Mouse (Mus musculus) spleen, adult 12 weeks (tissue): ENCODE results near the gene Zfp846.

ENCODE experiments used
- DNase-seq: peaks from one replicate; pipeline ENCODE4 v3.0.0; 2022; ENCODE audit warnings: low spot score

Gene Zfp846

DNA sequence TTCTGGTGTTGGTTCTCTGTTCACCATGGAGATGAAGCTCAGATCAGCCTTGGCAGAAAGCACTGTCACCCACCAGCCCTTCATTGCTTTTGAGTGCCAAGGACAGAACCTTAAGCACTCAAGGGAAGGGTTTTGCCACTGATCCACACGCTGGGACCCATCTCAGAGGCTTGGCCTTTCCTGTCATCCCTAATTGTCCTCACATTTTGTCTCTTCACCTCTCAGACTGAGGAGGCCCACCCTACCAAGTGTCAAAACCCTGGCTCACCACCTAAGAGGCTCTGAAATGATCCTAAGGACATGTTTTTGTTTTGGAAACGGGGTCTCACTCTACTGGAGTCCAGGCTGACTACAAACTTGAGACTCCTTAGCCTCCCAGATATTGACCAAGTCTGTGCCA is 55.7 kb downstream of the Zfp846 start:
- no peak for DNase-seq

DNA sequence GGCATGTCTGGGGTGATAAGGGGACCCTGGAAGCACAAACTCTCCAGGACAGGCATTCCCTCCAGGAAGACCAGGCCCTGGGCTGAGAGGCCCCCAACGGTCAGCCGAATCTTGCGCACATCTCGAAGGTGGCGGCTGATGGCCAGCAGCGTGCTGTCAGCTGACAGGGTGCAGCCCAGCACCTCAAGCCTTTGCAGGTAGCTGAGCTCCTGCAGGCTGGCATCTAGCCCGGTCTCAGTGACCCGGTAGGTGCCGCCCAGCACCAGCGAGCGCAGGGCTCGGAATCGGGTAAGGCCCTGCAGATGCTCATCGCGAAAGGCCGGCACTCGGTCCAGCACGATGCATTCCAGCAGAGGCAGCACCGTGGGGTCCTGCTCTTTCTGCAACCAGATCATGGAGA is 57.5 kb downstream of the Zfp846 start:
- no peak for DNase-seq

DNA sequence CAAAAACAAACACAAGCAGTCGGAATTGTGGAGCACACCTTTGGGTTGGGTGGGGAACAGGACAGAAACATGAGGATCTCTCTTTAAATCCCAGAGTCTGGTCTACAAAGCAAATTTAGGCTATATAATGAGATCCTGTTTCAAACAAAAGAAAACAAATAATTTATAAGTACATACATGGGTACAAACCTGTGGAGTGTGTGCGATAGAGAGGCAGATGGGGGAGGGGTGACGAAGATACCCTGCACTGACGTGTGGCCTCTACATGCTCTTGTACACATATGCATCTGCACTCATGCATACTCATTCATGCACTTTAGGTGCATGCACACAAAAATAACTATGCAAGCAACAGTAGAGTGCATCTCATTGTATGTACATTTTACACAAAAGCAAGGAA is 58.4 kb downstream of the Zfp846 start:
- DNase-seq: no peak

DNA sequence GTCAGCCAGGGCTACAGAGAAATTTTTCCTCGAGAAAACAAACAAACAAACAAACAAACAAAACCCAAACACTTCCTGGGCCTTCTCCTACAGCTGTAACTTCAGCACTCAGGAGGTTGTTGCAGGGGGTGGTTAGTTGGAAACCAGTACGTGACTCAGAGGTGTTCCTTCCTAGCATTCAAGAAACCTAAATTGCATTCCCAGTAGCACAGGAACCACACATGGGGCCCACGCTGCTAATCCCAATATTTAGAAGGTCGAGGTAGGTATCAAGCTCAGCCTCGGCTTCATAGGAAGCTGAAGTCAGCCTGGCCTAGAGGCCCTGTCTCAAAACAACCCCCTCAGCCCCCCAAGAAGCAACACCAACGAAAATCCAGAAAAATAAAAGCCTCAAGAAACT is 60.4 kb downstream of the Zfp846 start:
- no peak for DNase-seq

DNA sequence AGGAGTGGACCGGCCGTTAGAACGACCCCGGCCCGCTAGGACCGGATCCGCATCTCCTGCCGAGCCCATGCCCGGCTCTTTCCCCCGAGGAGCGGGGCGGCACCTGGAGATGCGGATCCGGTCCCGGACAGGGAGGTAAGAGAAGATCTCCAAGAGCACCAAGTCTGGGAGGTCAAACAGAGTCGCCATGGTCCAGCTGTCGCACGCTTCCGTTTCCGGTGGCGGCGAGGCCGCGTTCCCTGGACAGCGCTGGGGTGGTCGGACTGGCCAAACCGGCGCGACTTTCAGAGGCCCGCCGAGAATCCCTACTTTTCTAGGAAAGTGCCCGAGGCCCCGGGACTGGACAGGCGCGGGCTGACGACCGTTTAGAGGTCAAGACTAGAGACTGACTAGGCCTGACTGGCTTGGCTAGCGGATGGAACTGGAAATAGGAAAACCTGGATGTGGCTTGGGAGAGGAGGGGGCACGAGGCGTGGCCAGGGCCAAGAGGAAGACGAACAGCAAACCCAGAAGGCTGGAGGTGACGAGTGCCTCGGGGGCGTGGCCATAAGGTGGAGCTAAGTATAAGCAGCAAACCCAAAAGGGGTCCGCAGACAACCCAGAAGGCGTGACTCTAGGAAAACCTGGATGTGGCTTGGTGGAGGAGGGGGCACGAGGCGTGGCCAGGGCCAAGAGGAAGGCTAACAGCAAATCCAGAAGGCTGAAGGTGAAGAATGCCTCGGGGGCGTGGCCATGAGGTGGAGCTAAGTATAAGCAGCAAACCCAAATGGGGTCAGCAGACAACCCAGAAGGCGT is 61.2 kb downstream of the Zfp846 start, which contains the start of gene Ubl5:
Gene Ubl5, plus strand, starts transcription at position 778 of the 795 bp plus-strand sequence.
- peak; percentile 33 for DNase-seq

DNA sequence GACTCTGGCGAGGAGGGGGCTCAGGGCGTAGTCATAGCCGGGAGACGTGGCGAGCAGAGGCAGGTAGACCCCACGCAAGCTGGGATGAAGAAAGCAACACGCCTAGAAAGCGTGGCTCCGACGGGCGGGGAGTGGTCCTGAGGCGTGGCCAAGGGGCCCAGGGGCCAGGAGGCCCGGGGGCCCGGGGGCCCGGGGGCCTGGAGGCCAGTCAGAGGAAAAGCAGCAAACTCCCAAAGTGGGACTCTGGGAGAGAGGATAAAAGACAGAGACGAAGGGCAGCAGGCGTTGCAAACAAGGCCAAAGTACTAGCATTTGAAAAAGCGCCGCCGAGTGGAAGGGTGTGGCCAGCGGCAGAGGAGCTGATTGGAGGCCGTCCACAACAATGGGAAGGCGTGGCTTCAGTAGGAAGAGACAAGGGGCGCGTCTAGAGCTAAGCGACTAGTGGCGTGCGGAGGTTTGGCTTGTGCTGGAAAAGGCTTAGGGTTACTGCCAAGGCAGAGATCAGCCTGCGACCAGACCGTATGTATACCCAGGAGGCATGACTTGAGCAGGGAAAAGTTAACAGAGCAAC is 61.9 kb downstream of the Zfp846 start:
- DNase-seq: peak; percentile 65

DNA sequence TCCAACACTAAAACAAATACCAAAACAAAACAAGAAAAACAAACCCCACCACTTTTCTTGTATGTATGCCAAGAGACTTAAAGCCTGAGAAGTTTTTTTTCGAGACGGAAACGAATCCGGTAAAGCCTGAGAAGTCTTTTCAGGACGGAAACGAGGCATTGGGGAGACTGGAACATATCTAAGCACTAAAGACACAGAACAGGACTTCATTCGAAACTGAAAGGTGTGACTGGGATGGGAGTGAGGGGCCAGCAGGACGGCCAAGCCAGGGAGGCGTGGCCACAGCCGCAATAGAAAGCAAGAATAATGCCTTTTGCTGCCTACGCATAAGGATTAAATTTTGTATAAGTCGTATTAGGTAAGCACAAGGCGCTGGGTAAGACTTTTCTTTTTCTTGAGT is 62.7 kb downstream of the Zfp846 start:
- no peak for DNase-seq

DNA sequence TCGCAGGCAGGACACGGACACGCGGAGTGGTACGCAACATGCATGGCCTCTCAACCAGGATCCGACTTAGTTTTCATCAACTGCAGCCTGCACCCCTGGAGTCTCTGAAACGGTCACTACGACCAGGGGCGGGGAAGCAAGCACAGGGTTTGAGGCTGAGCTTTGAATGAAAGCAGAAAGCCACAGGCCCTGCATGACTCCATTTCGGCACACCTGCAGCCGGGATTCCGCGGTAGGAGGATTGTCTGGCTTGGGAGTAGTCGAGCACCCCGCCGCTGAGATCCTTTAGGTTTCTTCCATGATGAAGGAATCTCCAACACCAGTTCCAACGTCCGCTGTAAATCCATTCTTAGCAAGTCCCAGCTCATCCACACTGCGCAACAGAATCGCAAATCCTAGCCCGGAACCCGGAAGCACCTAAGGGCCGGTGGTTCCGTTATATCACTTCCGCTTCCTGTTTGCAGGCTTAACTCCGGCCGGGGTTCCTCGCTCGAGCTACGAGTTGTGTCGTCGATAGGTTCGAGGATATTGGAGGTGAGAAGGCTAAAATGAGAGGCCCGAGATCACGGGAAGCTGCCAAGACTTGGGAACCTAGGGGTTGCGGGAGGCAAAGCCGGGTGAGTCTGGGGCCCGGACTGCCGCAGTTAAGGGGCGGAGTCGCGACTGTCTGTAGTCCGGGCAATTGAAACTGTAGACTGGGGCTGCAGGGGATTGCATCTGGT is 63.4 kb downstream of the Zfp846 start, which contains the start of gene Fbxl12:
Gene Fbxl12, minus strand, starts transcription at position 408 of the 722 bp plus-strand sequence.
- peak; percentile 67 for DNase-seq

DNA sequence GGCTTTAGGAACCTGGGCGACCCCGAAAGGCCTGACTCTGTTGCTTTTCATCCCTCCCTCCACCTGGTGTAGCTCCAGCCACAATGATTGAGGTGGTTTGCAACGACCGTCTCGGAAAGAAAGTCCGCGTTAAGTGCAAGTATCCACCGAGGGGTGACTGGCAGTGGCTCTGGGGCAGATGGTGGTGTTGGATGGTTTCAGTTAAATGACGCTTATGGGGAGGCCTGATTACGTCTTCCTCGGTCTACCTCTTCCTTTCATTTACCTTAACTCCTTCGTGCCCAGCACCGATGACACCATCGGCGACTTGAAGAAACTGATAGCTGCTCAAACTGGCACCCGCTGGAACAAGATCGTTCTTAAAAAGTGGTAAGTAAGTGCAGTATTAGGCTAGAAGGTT is 64.0 kb downstream of the Zfp846 start:
- DNase-seq: peak; percentile 23

DNA sequence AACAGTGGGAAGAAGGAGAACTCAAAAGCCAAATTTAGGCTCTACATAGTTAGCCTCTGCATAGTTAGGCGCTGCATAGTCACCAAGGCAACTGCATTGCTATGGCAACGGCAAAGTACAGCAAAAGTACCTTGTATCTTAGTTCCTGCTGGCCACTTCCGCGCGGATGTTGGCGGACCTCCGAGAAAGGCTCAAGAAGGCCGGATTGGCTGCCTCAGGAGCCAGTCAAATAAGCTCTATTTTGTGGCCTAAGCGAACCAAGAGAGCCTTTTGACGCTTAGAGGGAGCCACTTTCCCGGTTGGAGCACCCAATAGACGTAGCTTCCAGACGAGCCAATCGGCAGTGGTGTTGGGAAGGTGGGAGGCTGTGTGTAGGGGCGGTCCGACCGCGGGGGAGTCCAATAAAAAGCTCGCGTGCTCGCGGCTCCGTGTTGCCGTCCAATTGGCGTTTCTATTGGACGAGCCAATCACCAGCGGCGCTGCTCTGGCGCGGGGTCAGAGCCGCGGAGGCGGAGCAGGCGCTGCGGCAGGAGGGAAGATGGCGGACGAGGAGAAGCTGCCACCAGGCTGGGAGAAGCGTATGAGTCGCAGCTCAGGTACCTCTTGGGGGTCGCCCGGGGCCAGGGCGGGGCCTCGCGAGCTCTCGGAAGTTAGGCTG is 70.6 kb downstream of the Zfp846 start, which contains the start of gene Pin1:
Gene Pin1, plus strand, starts transcription at position 494 of the 658 bp plus-strand sequence.
- peak; percentile 95 for DNase-seq

DNA sequence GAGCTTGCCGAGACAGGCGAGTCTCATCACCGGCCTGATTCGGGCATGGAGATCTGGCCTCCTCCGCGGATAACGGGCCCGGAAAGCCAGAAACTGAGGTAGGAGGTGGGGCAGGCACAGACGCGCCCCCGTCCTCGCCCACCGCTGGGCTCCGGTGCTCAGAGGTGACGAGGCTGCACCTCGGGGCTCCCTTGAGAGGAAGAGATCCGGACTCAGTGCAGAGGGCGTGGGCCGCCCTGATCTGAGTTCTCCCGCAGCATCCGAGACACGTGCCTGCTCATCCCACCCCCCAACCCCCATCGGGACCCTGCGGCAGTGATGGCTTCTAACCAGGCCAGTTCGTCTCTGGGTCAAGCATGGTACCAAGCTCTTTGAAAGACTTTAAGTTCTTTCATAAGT is 71.2 kb downstream of the Zfp846 start:
- DNase-seq: no peak

DNA sequence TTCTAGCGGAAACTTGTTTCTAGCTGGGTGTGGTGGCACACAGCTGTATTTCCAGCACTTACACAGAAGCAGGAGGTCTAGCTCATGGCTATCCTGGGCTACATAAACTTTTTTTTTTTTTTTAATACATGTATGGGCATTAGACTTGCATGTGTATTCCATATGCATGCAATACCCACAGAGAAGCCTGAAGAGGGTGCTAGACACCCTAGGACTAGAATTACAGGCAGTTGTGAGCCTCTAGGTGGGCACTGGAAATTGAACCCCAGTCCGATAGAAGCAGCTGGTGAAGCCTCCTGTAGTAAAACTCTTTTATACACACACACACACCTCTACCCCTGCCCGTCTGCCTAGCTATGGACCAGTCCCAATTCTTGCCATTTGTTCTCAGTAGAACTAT is 72.8 kb downstream of the Zfp846 start:
- no peak for DNase-seq
